Comparison of ENCODE assay signal across 22 mouse cellular contexts in genomic region chr2:114008321-114008720, GRCm38 (mm10). TPM values are rescaled to one million over a fixed set of nuclear protein-coding genes. Genes with fewer than 3 reads are reported as not detected.
"Had no signal": no experiment of that assay in that cellular context is flagged by ENCODE, and none has a peak within 500 bp of the region (broad histone marks: within the 10 kb centered on the region; RNA-seq: fewer than 3 reads in every experiment).

No protein-coding gene starts in this region.

- H3K9me3 ChIP-seq: lung, embryonic 15.5 days; midbrain, embryonic 15.5 days; neural tube, embryonic 12.5 days; stomach, embryonic 15.5 days had no signal

- H3K4me2 ChIP-seq: lung, embryonic 15.5 days; midbrain, embryonic 11.5 days; midbrain, embryonic 13.5 days; midbrain, embryonic 15.5 days; neural tube, embryonic 12.5 days; stomach, embryonic 15.5 days had no signal

- H3K4me3 ChIP-seq: lung, embryonic 15.5 days; megakaryocyte, embryonic 14.5 days; midbrain, embryonic 13.5 days; midbrain, embryonic 15.5 days; neural tube, embryonic 12.5 days; stomach, embryonic 15.5 days had no signal

- ATAC-seq: lung, postnatal 0 days; midbrain, embryonic 13.5 days; midbrain, embryonic 15.5 days had no signal

- DNase-seq: lung, adult 2 months; lung, postnatal 14 days; lung, postnatal 36 days; right cerebral cortex, postnatal 14 days; thymus, adult 18-20 months; thymus, postnatal 14 days; thymus, postnatal 36 days had no signal

- H3K36me3 ChIP-seq: lung, embryonic 15.5 days; midbrain, embryonic 13.5 days; neural tube, embryonic 12.5 days; stomach, embryonic 15.5 days had no signal

- H3K27me3 ChIP-seq: midbrain, embryonic 15.5 days had no signal

- H3K27ac ChIP-seq: lung, embryonic 15.5 days; macrophage; midbrain, embryonic 13.5 days; midbrain, embryonic 15.5 days; neural tube, embryonic 12.5 days; stomach, embryonic 15.5 days; stomach, postnatal 0 days had no signal

- H3K9ac ChIP-seq: lung, embryonic 15.5 days; midbrain, embryonic 13.5 days; midbrain, embryonic 15.5 days; neural tube, embryonic 12.5 days; stomach, embryonic 15.5 days had no signal

RNA-seq across cellular contexts. Expression of gene Gjd2, which starts 5.1 kb away (rescaled TPM):
- total RNA-seq: megakaryocyte progenitor cell, adult 5-6 weeks; monocyte, adult 5-6 weeks; neutrophil, adult 5-6 weeks had no signal
- polyA plus RNA-seq: lung, postnatal 0 days; macrophage; spleen, adult 2 months; thymus, postnatal 0 days had no signal

RNA-seq across cellular contexts. Expression of gene Actc1, which starts 45.0 kb away (rescaled TPM):
- total RNA-seq: megakaryocyte progenitor cell, adult 5-6 weeks; monocyte, adult 5-6 weeks; neutrophil, adult 5-6 weeks had no signal
- polyA plus RNA-seq: macrophage had no signal
